Mouse (Mus musculus) midbrain, postnatal 0 days (tissue): ENCODE measurements around the gene Zdhhc6. TPM values are rescaled to one million over a fixed set of nuclear protein-coding genes. Genes with fewer than 3 reads are reported as not detected.

Experiments
- ATAC-seq: fragments of 200-750 bp; cut with Nextera tagmentation; 2 replicates; pipeline ENCODE4 v1.8.0; 2017; ENCODE audit warnings: moderate number of reproducible peaks, mild to moderate bottlenecking, moderate TSS enrichment, moderate library complexity; ENCODE audit not compliant: low FRiP score
- DNase-seq: peaks from one replicate; pipeline ENCODE4 v3.0.0-alpha.2; 2015; ENCODE audit warnings: low spot score
- H3K27ac ChIP-seq: fragments of 300-500 bp; sonication (generic); 2 replicates; pipeline ENCODE4 v1.5.1; 2014; ENCODE audit warnings: low read depth, mild to moderate bottlenecking, low read length, mixed read lengths
- H3K27me3 ChIP-seq: fragments of 300-500 bp; sonication (generic); 2 replicates; pipeline ENCODE4 v1.6.1; 2014; ENCODE audit warnings: low read length, control low read depth, mixed read lengths; ENCODE audit not compliant: insufficient read depth
- H3K36me3 ChIP-seq: fragments of 300-500 bp; sonication (generic); 2 replicates; pipeline ENCODE4 v1.6.1; 2014; ENCODE audit warnings: low read length, control low read depth, mixed read lengths; ENCODE audit not compliant: insufficient read depth
- H3K4me1 ChIP-seq: fragments of 300-500 bp; sonication (generic); 2 replicates; pipeline ENCODE4 v1.6.1; 2014; ENCODE audit warnings: mild to moderate bottlenecking, control low read depth, antibody characterized with exemption, low read length, mixed read lengths; ENCODE audit not compliant: insufficient read depth
- H3K4me2 ChIP-seq: fragments of 300-500 bp; sonication (generic); 2 replicates; pipeline ENCODE4 v1.6.1; 2014; ENCODE audit warnings: low read depth, mild to moderate bottlenecking, low read length, mixed read lengths; ENCODE audit not compliant: poor library complexity, severe bottlenecking
- H3K4me3 ChIP-seq: fragments of 300-500 bp; sonication (generic); 2 replicates; pipeline ENCODE4 v1.5.1; 2014; ENCODE audit warnings: low read depth, mild to moderate bottlenecking, low read length, moderate library complexity
- H3K9ac ChIP-seq: fragments of 300-500 bp; sonication (generic); replicated peaks from 2 replicates; pipeline ENCODE4 v1.6.1; 2014; ENCODE audit warnings: mild to moderate bottlenecking, low read length, moderate library complexity, mixed read lengths; ENCODE audit not compliant: poor library complexity, severe bottlenecking
- H3K9me3 ChIP-seq: fragments of 300-500 bp; sonication (generic); 2 replicates; pipeline ENCODE4 v1.6.1; 2016; ENCODE audit warnings: low read length, control low read depth
- CTCF ChIP-seq: IDR thresholded peaks from 2 replicates; pipeline ENCODE4 v1.5.1; 2016; ENCODE audit warnings: antibody characterized with exemption, mild to moderate bottlenecking
- WGBS: fragments of 180-500 bp; shearing (Covaris S2); extraction: QIAGEN DNeasy Blood & Tissue Kit; methylation state at CpG from one replicate; pipeline ENCODE4 v1.1.7; 2014; 5-methylcytosine and 5-hydroxymethylcytosine counted together
- polyA plus RNA-seq: library from polyadenylated mRNA; unstranded; fragments of >200 nt; fragmentation: Nextera tagmentation; extraction: Ambion mirVana; gene quantifications from 2 replicates; pipeline ENCODE4 v1.2.1, GENCODE M21; 2015
- total RNA-seq: library from RNA; depleted of rRNA; stranded (reverse); fragments of >200 nt; gene quantifications from 2 replicates; pipeline ENCODE4 v1.2.3, GENCODE M21; 2014; rRNA removed

The Zdhhc6 gene
- total and polyA plus RNA-seq, 2 experiments from 2014 or later, result 41.4 to 48.1 TPM

DNA sequence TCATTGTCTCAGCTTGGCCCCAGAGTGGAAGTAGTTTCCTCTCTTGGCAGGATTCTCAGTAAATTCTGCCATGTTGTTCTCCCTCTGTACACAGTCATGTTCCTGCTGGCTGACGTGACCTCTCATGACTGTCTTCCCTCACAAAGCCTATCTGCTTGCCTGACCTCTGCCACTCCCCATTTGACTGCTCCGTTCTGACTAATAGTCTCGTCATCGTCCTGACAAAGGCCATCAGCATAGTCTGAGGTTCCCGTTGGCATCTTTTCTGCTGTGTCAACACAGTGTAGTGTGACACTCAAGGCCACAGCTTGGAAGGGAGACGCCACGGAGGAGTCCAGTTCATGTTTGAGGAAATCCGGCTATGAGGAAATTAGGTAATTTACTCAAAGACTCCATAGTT is 83.7 kb downstream of the Zdhhc6 start:
- Histone ChIP-seq H3K9ac (no peak overlapping the region), H3K9me3 (no peaks in the 10 kb centered on the region), H3K27me3 (no peaks in the 10 kb centered on the region; the same call in 1 of the 2 replicates), H3K4me2 (no peak overlapping the region), H3K4me1 (no peaks in the 10 kb centered on the region), H3K27ac (no peak overlapping the region), H3K36me3 (no peaks in the 10 kb centered on the region), H3K4me3 (no peak overlapping the region)
- 65% methylated on average over 8 of the region's 8 CpGs for WGBS
- ATAC-seq (no peak), DNase-seq (no peak)
- TF ChIP-seq CTCF, result no peak

GRCm38 (mm10) chr19:55231081-55231480 is 84.8 kb downstream of the Zdhhc6 start:
- Histone ChIP-seq H3K27ac (no peak overlapping the region), H3K9me3 (no peaks in the 10 kb centered on the region), H3K27me3 (no peaks in the 10 kb centered on the region; the same call in 1 of the 2 replicates), H3K4me2 (no peak overlapping the region), H3K9ac (no peak overlapping the region), H3K4me3 (no peak overlapping the region), H3K4me1 (no peaks in the 10 kb centered on the region), H3K36me3 (no peaks in the 10 kb centered on the region)
- WGBS, result 82% methylated on average over 10 of the region's 10 CpGs
- TF ChIP-seq CTCF, result no peak
- DNase-seq, result no peak
- ATAC-seq, result no peak

DNA sequence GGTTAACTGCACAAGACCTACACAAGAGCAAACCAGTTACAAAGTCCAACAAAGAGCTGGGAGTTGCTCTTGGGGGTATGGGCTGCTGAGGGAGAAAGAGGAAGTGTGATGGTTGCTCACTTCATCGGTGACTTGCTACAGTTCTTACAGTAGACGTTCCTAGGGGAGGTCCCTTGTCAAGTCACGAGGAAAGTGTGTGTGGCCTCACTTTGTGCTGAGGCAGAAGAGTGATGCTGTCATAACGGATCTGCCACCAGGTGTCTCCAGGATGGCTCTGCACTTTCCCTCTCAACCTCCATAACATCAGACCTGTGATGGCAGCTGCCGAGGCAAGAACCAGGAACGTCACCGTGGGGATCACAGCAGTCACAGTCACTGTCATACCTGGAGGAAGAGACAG is 88.7 kb downstream of the Zdhhc6 start:
- 81% methylated on average over 7 of the region's 7 CpGs for WGBS
- H3K27me3 ChIP-seq, result no peaks in the 10 kb centered on the region; the same call in 1 of the 2 replicates
- no peaks in the 10 kb centered on the region for H3K9me3 ChIP-seq
- H3K4me1 ChIP-seq, result no peaks in the 10 kb centered on the region
- no peak overlapping the region for H3K9ac ChIP-seq
- no peak overlapping the region for H3K27ac ChIP-seq
- H3K36me3 ChIP-seq, result no peaks in the 10 kb centered on the region
- no peak overlapping the region for H3K4me3 ChIP-seq
- peak; percentile 40 for TF ChIP-seq CTCF
- H3K4me2 ChIP-seq, result no peak overlapping the region
- no peak for DNase-seq
- no peak for ATAC-seq

DNA sequence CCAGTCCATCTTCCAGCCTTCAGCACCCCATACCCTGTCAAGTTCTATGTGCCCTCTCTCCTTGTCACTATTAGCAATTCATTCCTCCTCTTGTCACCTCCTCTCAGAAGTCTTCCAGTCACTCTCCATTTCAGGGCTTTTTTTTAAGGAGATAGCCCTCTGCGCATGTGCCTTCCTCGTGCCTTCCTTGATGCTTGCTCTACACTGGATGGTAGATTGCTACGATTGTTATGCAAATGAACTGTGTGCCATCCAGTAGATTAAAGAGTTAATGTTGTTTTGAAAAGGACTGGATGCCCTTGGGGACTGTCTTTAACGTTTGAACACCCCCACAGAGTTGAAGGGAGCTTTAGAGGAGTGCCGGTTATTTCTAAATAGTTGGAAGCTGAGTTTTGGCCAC is 89.2 kb downstream of the Zdhhc6 start:
- no peak for ATAC-seq
- 59% methylated on average over 5 of the region's 5 CpGs for WGBS
- no peak for DNase-seq
- no peaks in the 10 kb centered on the region for H3K27me3 ChIP-seq
- H3K27ac ChIP-seq, result no peak overlapping the region
- no peak for TF ChIP-seq CTCF
- H3K9me3 ChIP-seq, result no peaks in the 10 kb centered on the region
- H3K4me3 ChIP-seq, result no peak overlapping the region
- no peaks in the 10 kb centered on the region for H3K36me3 ChIP-seq
- no peak overlapping the region for H3K9ac ChIP-seq
- H3K4me2 ChIP-seq, result no peak overlapping the region
- H3K4me1 ChIP-seq, result no peaks in the 10 kb centered on the region

GRCm38 (mm10) chr19:55222268-55222667 is 93.6 kb downstream of the Zdhhc6 start:
- H3K4me3 ChIP-seq, result no peak overlapping the region
- DNase-seq (no peak), ATAC-seq (no peak)
- TF ChIP-seq CTCF, result no peak
- no peaks in the 10 kb centered on the region; the same call in 1 of the 2 replicates for H3K4me1 ChIP-seq
- 94% methylated on average over 9 of the region's 9 CpGs for WGBS
- no peaks in the 10 kb centered on the region for H3K9me3 ChIP-seq
- no peaks in the 10 kb centered on the region for H3K36me3 ChIP-seq
- no peak overlapping the region for H3K27ac ChIP-seq
- H3K4me2 ChIP-seq, result no peak overlapping the region
- no peak overlapping the region for H3K9ac ChIP-seq
- H3K27me3 ChIP-seq, result no peaks in the 10 kb centered on the region

Other genes starting within 250 kb of the Zdhhc6 start
- 81.1 and 83.0 TPM in 2 replicates for gene Gpam, start 188.8 kb downstream of the Zdhhc6 start, total RNA-seq
- gene Gpam, start 188.8 kb downstream of the Zdhhc6 start, polyA plus RNA-seq, result 23.6 and 24.0 TPM in 2 replicates
- 0.09 TPM in 1 of 2 replicates, not detected in the other for gene Tectb, start 135.3 kb downstream of the Zdhhc6 start, total RNA-seq
- gene Tectb, start 135.3 kb downstream of the Zdhhc6 start, polyA plus RNA-seq, result 0.16 and 0.34 TPM in 2 replicates
- gene Gucy2g, start 74.8 kb downstream of the Zdhhc6 start, total RNA-seq, result not detected in 2 replicates
- not detected in 2 replicates for gene Gucy2g, start 74.8 kb downstream of the Zdhhc6 start, polyA plus RNA-seq
- gene Acsl5, start 64.1 kb downstream of the Zdhhc6 start, total RNA-seq, result 15.1 and 18.0 TPM in 2 replicates
- gene Acsl5, start 64.1 kb downstream of the Zdhhc6 start, polyA plus RNA-seq, result 12.7 and 13.9 TPM in 2 replicates
- gene Vti1a, start 263 bp upstream of the Zdhhc6 start, total RNA-seq, result 43.2 and 52.1 TPM in 2 replicates
- 33.8 and 34.2 TPM in 2 replicates for gene Vti1a, start 263 bp upstream of the Zdhhc6 start, polyA plus RNA-seq